Mouse (Mus musculus): ENCODE measurements around the gene Paip2b.
"Not testable (repeated sequence)": the region's sequence is repeated elsewhere in the genome, so short reads cannot be mapped to it uniquely, and the experiment has no call there.

The Paip2b gene

DNA sequence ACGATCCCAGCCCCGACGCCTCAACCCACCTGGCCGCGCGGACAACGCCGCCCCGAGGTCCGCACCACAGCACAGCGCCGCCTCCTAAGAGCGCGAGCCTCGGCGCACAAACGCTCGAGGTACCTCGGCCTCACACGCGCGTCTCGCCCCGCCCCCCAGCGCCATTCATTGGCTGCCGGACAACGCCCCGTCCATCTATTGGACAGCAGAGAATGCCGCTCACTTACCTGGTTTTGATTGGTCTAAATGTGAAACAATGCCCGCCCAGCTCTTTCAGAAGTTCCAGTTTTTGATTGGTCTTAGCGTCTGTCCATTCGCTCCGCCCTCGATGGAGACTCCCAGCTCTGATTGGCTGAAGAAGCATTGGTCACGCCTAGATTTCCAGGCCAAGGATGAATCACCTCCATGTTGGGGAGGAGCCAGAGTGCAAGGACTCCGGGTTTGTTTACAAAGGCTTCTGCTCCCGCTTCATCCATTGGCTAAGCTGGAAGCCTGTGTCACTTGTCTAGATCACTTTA, at the start of gene Paip2b:
TSS of gene Paip2b (minus strand) at position 136 of the 518 bp plus-strand sequence.
- DNase-seq (ENCODE audit: low read depth, low spot score) = peak; percentile 100

GRCm38 (mm10) chr6:83879815-83880214, 48.3 kb upstream of the Paip2b start:
- DNase-seq (ENCODE audit: low read depth, low spot score) = peak; percentile 63

- DNase-seq (ENCODE audit: low read depth, low spot score) = peak; percentile 87
These were observed 36.4 kb upstream of the Paip2b start for GRCm38 (mm10) chr6:83867598-83868585.

DNA sequence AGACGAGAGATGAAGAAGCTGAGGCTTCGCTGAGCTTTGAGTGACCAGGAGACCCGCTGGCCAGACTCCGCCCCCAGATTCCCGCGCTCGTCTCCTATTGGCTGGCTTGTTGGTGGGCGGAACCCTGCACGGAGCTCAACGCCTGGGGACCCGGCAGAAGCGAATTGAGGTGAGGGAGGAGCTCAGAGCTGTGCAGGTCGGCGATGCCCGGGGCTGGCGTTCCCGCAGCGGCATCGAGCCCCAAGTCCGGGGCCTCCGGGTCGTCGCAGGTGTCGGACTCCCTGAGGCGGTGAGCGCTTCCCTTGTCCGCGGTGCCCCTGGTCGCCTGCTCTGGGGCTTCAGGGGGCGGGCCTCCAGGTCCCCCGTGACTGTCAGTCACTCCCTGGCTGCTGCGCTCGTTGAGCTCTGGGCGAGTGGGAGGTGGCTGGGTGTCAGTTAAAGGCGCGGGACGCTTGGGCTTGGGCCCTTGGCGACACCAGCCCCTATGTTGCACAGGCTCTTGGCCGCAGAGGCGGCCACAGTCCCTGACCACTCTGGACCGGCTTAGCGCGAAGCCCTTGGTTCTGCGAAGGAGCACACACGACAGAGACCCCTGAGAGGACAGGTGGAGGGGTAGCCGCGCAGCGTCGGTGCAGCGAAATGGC, 35.5 kb upstream of the Paip2b start, which contains the start of gene Zfp638:
TSS of gene Zfp638 (plus strand) at position 156 of the 644 bp plus-strand sequence.
- peak; percentile 94 for DNase-seq (ENCODE audit: low read depth, low spot score)

GRCm38 (mm10) chr6:83866423-83866822, 34.9 kb upstream of the Paip2b start:
- no peak for DNase-seq (ENCODE audit: low read depth, low spot score)

GRCm38 (mm10) chr6:83863538-83863937, 32.0 kb upstream of the Paip2b start:
- no peak for DNase-seq (ENCODE audit: low read depth, low spot score)

GRCm38 (mm10) chr6:83860033-83860432, 28.5 kb upstream of the Paip2b start:
- DNase-seq (ENCODE audit: low read depth, low spot score) = no peak

DNA sequence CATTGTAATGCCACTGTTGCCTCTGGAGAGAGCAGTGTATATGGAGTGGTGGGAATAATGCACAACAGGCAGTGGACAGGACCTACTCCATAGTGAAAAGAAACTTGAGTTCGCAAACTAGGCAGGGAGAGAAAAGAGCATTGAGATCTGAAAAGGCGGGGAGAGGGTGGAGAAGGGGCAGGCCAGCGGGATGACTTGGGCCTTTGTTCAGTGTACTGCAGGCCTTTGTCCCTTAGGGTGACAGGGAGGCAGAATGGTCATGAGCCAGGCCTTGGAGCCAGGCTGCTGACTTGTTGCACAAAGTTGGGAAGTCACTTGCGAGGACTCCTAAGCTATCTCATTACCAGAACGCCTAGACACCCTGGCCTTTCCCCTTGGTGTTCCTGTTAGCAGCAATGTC, 25.9 kb upstream of the Paip2b start:
- DNase-seq (ENCODE audit: low read depth, low spot score) = peak; percentile 88

DNA sequence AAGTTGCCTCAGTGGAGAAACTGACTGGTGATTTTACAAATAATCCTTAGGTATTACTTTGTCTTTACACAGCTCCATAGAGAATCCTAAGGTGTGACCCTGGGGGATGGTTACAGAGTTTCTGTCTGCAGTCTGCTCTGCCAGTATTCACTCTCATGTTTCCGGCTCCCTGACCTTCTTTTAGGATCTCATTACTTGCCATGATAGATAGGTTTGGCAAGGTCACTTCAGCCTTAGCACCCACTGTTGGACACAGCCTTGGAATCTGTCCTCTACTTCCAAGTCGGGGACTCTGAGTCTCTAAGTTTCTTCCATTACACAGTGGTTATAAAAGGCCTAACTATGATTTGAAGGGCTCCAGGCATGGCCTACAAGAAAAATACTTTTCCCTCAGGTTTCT, 17.9 kb upstream of the Paip2b start:
- DNase-seq (ENCODE audit: low read depth, low spot score) = no peak

GRCm38 (mm10) chr6:83846141-83846540, 14.6 kb upstream of the Paip2b start:
- no peak for DNase-seq (ENCODE audit: low read depth, low spot score)

DNA sequence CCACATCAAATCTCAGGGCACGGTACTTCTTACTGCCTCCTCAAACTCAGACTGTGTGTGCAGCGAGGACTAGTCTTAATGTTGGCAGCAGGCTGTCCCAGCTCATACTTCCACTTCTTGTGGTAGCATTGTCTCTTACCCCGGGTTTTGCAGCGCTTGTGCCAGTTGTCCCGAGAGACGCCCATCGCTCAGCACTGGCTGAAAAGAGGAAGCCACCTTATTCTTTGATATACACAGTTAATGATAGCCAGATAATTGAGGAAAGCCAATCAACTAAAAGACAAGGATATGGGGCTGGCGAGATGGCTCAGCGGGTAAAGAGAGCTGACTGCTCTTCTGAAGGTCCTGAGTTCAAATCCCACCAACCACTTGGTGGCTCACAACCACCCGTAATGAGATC, 13.4 kb upstream of the Paip2b start:
- DNase-seq (ENCODE audit: low read depth, low spot score) = no peak

DNA sequence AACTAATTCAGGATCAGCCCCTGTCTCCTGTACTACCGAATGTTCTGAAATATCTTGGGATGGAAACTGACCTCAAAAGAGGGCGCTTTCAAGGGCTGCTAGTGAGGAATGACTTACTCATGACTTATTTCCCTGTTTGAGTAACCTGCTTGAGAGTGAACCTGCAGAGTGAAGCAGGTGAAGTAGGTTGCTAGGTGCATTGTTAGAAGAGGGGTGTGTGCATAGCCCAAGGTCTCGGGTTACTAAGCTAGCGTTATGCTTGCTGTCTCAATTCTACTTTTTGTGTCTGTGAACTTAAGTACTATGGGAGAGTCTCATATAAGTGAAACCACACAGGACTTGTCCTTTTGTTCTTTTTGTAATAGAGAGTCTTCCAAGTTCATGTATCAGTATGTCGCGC, 8.5 kb upstream of the Paip2b start:
- no peak for DNase-seq (ENCODE audit: low read depth, low spot score)

DNA sequence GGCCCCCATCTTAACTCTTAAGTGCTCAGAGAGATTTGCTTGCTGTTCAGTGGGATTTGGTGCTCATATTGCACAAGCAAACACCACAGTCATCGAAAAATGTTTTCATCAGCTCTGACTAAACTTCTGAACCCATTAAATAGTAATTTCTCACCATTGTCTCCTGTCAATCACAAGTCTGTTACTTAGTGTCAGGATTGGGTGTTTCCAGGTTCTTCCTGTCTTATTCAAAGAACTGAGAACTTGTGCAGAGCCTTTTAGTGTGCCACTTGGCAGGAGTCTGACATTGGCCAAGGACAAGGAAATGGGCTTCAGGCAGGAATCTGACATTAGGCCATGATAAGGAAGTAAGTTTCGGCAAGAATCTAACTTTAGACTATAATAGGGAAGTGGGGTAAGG, 6.5 kb upstream of the Paip2b start:
- DNase-seq (ENCODE audit: low read depth, low spot score) = no peak

- no peak for DNase-seq (ENCODE audit: low read depth, low spot score)
These were observed 5.3 kb upstream of the Paip2b start for GRCm38 (mm10) chr6:83836826-83837225.

DNA sequence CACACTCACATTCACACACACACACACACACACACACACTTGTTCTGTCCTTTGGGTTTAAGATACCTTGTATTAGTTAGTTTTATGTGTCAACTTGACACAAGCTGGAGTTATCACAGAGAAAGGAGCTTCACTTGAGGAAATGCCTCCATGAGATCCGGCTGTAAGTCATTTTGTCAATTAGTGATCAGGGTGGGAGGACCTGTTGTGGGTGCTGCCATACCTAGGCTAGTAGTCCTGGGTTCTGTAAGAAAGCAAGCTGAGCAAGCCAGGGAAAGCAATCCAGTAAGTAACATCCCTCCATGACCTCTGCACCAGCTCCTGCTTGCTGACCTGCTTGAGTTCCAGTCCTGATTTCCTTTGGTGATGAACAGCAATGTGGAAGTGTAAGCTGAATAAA, 852 bp upstream of the Paip2b start:
- DNase-seq (ENCODE audit: low read depth, low spot score) = not testable (repeated sequence)

GRCm38 (mm10) chr6:83830941-83831605, 468 bp downstream of the Paip2b start:
- DNase-seq (ENCODE audit: low read depth, low spot score) = peak; percentile 75

DNA sequence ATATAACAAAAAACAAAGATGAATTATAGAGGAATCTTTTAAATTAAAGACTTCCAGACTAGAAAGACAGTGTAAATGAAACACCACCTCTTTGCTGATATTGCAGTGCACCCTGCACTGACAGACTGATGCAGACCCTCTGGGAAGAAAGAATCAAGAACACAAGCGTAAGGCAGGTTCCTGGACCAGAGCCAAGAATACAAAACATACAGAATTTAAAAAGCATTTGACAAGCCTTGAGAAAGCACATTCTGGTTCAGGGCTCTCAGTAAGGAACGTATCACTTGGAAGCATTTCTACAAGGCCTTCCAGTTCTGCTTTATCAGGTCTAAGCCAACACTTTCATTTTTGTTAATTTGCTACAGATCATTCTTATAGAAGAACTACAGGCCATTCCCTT, 9.7 kb downstream of the Paip2b start:
- DNase-seq (ENCODE audit: low read depth, low spot score) = no peak

DNA sequence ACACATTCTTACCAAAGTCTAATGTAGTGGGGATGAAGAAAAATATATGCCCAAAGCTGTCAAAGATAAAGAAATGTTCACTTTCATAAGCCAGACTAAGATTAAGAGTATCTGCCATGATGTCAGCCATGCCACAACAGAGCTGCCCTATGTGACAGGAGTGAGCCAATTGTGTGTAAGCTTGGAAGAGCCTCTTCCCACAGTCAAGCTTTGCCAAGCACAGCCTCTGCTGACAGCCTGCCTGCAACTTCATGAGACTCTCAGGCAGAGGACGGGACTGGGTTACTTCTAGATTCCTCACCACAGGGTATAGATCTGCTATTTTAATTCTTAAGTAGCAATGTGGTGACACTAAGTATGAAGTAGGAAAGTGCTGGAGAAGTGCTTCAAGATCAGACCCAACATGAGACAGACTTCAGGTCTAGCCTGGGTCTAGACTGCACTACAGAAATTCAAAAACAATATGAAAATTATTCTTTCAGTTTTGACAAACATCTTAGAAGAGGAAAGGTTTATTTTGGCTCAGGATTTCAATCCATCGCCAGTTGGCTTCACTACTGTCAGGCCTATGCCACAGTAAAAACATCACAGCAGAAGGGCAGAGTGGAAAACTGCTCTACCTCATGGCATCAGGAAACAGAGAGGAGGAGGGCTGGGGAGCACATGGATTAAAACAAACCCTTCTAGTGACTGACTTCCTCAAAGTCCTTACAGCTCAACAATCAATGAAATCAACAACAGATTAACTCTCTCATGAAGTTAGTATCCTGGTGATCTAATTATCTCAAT, 10.6 kb downstream of the Paip2b start:
- peak; percentile 36 for DNase-seq (ENCODE audit: low read depth, low spot score)

GRCm38 (mm10) chr6:83818996-83819395, 12.5 kb downstream of the Paip2b start:
- DNase-seq (ENCODE audit: low read depth, low spot score) = no peak

DNA sequence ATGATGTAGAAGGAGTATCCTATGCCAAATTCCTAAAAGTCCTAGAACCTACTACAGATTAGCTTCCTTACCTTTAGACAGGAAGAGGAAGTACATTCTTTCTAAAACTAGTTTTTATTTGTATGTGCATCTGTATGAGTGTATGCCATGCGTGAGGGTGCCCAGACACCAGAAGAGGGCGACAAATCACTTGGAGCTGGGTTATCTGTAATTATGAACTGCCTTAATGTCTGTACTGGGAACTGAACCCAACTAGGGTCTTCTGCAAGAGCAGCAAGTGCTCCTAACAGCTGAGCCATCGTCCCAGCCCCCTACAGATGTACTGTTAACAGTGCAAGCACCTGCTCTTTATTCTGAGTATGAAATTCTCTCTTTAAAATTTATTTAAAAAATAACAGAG, 15.7 kb downstream of the Paip2b start:
- no peak for DNase-seq (ENCODE audit: low read depth, low spot score)

- DNase-seq (ENCODE audit: low read depth, low spot score) = no peak
These were observed 28.7 kb downstream of the Paip2b start for GRCm38 (mm10) chr6:83802846-83803245.

All from brain, adult 2 months (tissue).